Mouse (Mus musculus): ENCODE results near the gene Phldb3. TPM values are rescaled to one million over a fixed set of nuclear protein-coding genes. Genes with fewer than 3 reads are reported as not detected.

Phldb3 gene
- polyA plus RNA-seq, 1 experiment from 2014 or later: 0.17 TPM

DNA sequence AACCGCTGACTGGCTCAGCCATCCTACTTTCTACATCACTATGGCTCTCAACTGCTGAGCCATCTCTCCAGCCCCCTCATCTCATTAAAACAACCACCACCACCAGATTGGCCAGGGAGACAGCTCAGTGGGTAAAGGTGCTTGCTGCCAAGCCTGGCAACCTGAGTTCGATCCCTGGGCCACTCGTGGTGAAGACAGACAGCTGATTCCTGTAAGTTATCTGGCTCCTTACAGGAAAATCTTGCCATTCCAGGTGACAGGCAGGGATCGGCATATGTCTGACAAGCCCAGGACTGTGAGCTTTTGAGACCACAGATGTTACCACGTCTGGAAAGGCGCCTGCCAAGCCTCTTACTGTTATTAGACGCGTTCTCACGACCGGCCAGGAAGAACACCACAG, 32.8 kb upstream of the Phldb3 start:
- H3K4me1 ChIP-seq: peaks cover 10% of the 10 kb centered on the region; the same call in 1 of the 2 replicates
- WGBS: 92% methylated on average over 10 of the region's 10 CpGs
- no peak overlapping the region for H3K4me3 ChIP-seq (replicated peaks)
- ATAC-seq (replicated peaks; ENCODE audit: low FRiP score): no peak
- no peaks in the 10 kb centered on the region for H3K9me3 ChIP-seq (replicated peaks)
- no peak overlapping the region for H3K4me2 ChIP-seq
- no peaks in the 10 kb centered on the region for H3K27me3 ChIP-seq
- no peak overlapping the region for H3K9ac ChIP-seq
- H3K36me3 ChIP-seq: peaks cover 7% of the 10 kb centered on the region
- H3K27ac ChIP-seq: no peak overlapping the region

GRCm38 (mm10) chr7:24584876-24585275, 25.7 kb upstream of the Phldb3 start:
- 94% methylated on average over 6 of the region's 6 CpGs for WGBS

DNA sequence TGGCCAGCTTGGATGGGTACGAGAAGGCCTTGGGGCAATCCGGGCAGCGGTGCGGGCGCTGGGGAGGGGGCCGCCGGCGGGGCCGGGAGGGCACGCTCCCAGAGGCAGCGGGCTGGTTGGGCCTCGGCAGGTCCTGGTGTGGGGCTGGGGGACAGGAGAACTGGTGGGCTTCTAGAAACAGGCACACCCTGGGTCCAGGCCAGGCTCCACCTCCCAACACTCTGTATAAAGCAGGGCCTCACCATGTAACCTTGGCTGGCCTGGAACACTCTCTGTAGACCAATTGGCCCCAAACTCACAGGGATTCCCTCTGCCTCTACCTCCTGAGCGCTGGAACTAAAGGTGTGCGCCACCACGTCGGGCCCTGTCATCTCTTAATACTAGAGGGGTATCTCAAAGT, 24.6 kb upstream of the Phldb3 start:
- WGBS: 56% methylated on average over 14 of the region's 16 CpGs
- H3K4me1 ChIP-seq: peaks cover 21% of the 10 kb centered on the region
- peak; percentile 17; the same call in 1 of the 2 replicates for ATAC-seq (replicated peaks; ENCODE audit: low FRiP score)
- H3K27me3 ChIP-seq: peaks cover 26% of the 10 kb centered on the region
- no peak overlapping the region for H3K9ac ChIP-seq
- H3K4me2 ChIP-seq: peak overlapping the region; percentile 14; the same call in 1 of the 2 replicates
- H3K9me3 ChIP-seq (replicated peaks): 0 out of 2 replicates have a peak, but pooled peaks cover 3% of the 10 kb centered on the region
- H3K36me3 ChIP-seq: no peaks in the 10 kb centered on the region
- no peak overlapping the region for H3K4me3 ChIP-seq (replicated peaks)
- no peak overlapping the region for H3K27ac ChIP-seq

More at GRCm38 (mm10) chr7:24584876-24585275, 25.7 kb upstream of the Phldb3 start:
- H3K36me3 ChIP-seq: no peaks in the 10 kb centered on the region
- H3K4me2 ChIP-seq: no peak overlapping the region
- H3K4me3 ChIP-seq (replicated peaks): no peak overlapping the region
- H3K9ac ChIP-seq: no peak overlapping the region
- H3K27ac ChIP-seq: no peak overlapping the region
- H3K9me3 ChIP-seq (replicated peaks): 0 out of 2 replicates have a peak, but pooled peaks cover 3% of the 10 kb centered on the region
- ATAC-seq (replicated peaks; ENCODE audit: low FRiP score): no peak
- H3K4me1 ChIP-seq: peaks cover 21% of the 10 kb centered on the region
- H3K27me3 ChIP-seq: peaks cover 26% of the 10 kb centered on the region

- Histone ChIP-seq H3K9ac (no peak overlapping the region), H3K27me3 (peaks cover 26% of the 10 kb centered on the region), H3K4me1 (peaks cover 21% of the 10 kb centered on the region), H3K9me3 (replicated peaks) (0 out of 2 replicates have a peak, but pooled peaks cover 3% of the 10 kb centered on the region), H3K27ac (no peak overlapping the region), H3K4me3 (replicated peaks) (peak overlapping the region; percentile 57), H3K36me3 (no peaks in the 10 kb centered on the region), H3K4me2 (peak overlapping the region; percentile 85)
- ATAC-seq (replicated peaks; ENCODE audit: low FRiP score): peak; percentile 61
- 8% methylated on average over 8 of the region's 8 CpGs for WGBS
Measured at GRCm38 (mm10) chr7:24586828-24587227, 23.7 kb upstream of the Phldb3 start.

- no peaks in the 10 kb centered on the region for H3K36me3 ChIP-seq
- peak within 1 kb of the TSS; percentile 51; the same call in 1 of the 2 replicates for H3K27ac ChIP-seq
- 0 out of 2 replicates have a peak, but pooled peaks cover 3% of the 10 kb centered on the region for H3K9me3 ChIP-seq (replicated peaks)
- peaks cover 26% of the 10 kb centered on the region for H3K27me3 ChIP-seq
- 7% methylated on average over 30 of the region's 30 CpGs for WGBS
- peak within 1 kb of the TSS; percentile 66 for H3K9ac ChIP-seq
- ATAC-seq (replicated peaks; ENCODE audit: low FRiP score): peak; percentile 17
- peak within 1 kb of the TSS; percentile 57 for H3K4me3 ChIP-seq (replicated peaks)
- peaks cover 28% of the 10 kb centered on the region for H3K4me1 ChIP-seq
- peak within 1 kb of the TSS; percentile 85 for H3K4me2 ChIP-seq
Measured at GRCm38 (mm10) chr7:24587330-24588105, 23.0 kb upstream of the Phldb3 start, which contains the start of the genes Ethe1 and Zfp575. Ethe1 (plus strand) TSS chr7:24587543. Zfp575 (minus strand) TSS chr7:24587641.

DNA sequence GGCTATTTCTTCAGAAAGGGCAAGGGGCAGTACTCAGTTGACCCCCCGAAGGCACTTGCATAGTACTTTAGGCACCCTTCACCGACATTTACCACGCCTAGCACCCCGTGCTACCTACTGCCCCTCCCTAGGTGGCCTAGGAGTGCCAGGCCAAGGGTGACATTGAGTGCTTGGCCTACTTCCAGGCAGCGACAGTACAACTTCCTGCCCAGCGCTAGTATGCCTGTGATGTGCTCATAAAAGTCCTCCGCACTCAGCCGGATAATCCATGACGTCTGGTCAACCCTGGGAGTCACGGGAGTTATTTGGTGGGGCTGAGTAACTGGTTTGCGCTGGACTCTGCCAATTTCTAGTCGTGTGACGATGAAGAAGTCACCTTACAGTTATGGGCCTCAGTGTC, 22.2 kb upstream of the Phldb3 start:
- WGBS: 67% methylated on average over 13 of the region's 13 CpGs
- Histone ChIP-seq H3K36me3 (no peaks in the 10 kb centered on the region), H3K4me2 (no peak overlapping the region), H3K27ac (no peak overlapping the region), H3K27me3 (peaks cover 26% of the 10 kb centered on the region), H3K9ac (no peak overlapping the region), H3K9me3 (replicated peaks) (0 out of 2 replicates have a peak, but pooled peaks cover 3% of the 10 kb centered on the region), H3K4me3 (replicated peaks) (no peak overlapping the region), H3K4me1 (peaks cover 36% of the 10 kb centered on the region)
- ATAC-seq (replicated peaks; ENCODE audit: low FRiP score): no peak

DNA sequence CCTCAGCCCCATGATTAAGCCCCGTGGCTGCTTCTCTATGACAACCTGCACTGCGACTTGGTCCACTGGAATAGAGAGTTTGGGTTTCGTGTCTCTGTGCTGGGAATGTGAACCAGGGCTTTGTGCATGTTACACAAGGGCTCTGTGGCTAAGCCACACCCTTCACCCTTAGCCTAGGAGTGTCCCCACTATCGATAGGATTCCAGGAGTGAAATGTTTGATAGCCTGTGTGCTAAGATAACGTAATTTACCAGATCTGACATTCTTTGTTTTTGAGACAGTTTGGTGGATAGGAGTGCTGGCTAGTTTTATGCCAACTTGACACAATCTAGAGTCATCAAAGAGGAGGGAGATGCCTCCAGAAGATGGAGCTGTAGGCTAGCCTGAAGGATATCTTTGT, 18.8 kb upstream of the Phldb3 start:
- peak overlapping the region; percentile 75 for H3K27ac ChIP-seq

GRCm38 (mm10) chr7:24592163-24592562, 18.4 kb upstream of the Phldb3 start:
- Histone ChIP-seq H3K4me2 (no peak overlapping the region), H3K9me3 (replicated peaks) (no peaks in the 10 kb centered on the region), H3K4me3 (replicated peaks) (no peak overlapping the region), H3K4me1 (peaks cover 44% of the 10 kb centered on the region), H3K27me3 (no peaks in the 10 kb centered on the region; the same call in 1 of the 2 replicates), H3K36me3 (no peaks in the 10 kb centered on the region), H3K9ac (no peak overlapping the region), H3K27ac (peak overlapping the region; percentile 75)
- peak; percentile 68 for ATAC-seq (replicated peaks; ENCODE audit: low FRiP score)
- 40% methylated on average over 4 of the region's 4 CpGs for WGBS

More for the DNA sequence above, 18.8 kb upstream of the Phldb3 start:
- Histone ChIP-seq H3K4me2 (no peak overlapping the region), H3K36me3 (no peaks in the 10 kb centered on the region), H3K9ac (no peak overlapping the region), H3K27me3 (peaks cover 3% of the 10 kb centered on the region), H3K4me1 (peaks cover 49% of the 10 kb centered on the region), H3K9me3 (replicated peaks) (no peaks in the 10 kb centered on the region), H3K4me3 (replicated peaks) (no peak overlapping the region)
- no peak for ATAC-seq (replicated peaks; ENCODE audit: low FRiP score)
- WGBS: 64% methylated on average over 5 of the region's 5 CpGs

GRCm38 (mm10) chr7:24592781-24593180, 17.8 kb upstream of the Phldb3 start:
- Histone ChIP-seq H3K27me3 (no peaks in the 10 kb centered on the region), H3K4me3 (replicated peaks) (no peak overlapping the region), H3K4me1 (peaks cover 38% of the 10 kb centered on the region), H3K27ac (peak overlapping the region; percentile 75), H3K36me3 (no peaks in the 10 kb centered on the region), H3K4me2 (no peak overlapping the region), H3K9ac (no peak overlapping the region), H3K9me3 (replicated peaks) (no peaks in the 10 kb centered on the region)
- whole genome bisulfite sequencing: 75% methylated on average over 6 of the region's 6 CpGs
- no peak for ATAC-seq (replicated peaks; ENCODE audit: low FRiP score)

DNA sequence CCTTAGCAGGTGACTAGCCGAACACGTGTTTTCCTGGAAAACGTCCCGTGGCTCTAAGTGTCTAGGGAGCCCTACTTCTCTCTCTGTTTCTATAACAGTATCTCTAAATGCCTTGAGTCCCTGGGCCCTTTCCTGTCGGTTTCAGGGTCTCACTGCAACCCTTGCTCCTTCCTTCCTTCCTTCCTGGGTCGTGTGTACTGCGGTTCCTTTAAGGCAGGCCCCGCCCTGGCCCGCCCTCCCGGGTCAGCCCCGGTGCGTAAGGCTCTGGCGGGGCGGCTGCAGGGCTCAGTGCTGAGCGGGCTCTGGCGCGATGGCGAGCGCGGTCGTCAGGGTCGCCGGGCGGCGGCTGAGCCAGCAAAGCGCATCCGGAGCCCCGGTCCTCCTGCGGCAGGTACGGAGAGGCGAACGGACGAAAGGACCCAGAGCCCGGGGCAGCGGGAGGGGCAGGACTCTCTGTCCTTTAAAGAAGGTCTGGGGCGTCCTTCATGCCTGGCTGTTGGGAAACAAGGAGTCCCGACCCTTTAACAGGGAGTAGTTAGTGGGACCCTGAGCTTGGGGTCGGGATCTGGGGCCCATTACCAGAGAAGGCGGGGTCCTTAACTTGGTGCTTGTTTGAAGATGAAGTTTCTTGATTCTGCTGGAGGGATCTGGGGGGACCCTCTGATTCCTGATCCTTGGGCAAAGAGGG, 16.8 kb upstream of the Phldb3 start:
- H3K27ac ChIP-seq: peak overlapping the region; percentile 63; the same call in 1 of the 2 replicates

DNA sequence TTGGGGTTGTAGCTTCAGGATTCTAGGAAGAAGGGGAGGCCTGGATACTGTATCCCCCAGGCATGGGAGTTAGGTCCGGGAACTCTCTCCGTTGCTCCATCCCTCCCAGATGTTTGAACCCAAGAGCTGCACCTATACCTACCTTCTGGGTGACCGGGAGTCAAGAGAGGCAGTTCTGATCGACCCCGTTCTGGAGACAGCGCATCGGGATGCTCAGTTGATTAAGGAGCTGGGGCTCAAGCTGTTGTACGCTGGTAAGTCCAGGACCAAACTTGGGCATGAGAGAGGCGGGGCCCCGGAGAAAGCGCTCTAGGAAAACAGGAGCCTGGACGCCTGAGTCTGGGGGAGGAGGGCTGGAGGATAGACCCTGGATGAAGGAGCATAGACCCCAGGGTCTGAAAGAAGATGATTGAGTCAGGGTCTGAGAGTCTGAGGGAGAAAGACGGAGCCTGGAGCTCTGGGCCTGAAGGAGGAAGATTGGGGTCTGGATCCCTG, 16.2 kb upstream of the Phldb3 start:
- 0 out of 2 replicates have a peak, but pooled peaks have one; percentile 8 for ATAC-seq (replicated peaks; ENCODE audit: low FRiP score)
- Histone ChIP-seq H3K4me3 (replicated peaks) (peak overlapping the region; percentile 76), H3K27ac (peak overlapping the region; percentile 63; the same call in 1 of the 2 replicates), H3K4me2 (peak overlapping the region; percentile 82), H3K36me3 (no peaks in the 10 kb centered on the region), H3K27me3 (no peaks in the 10 kb centered on the region), H3K9ac (peak overlapping the region; percentile 70), H3K9me3 (replicated peaks) (no peaks in the 10 kb centered on the region), H3K4me1 (peaks cover 33% of the 10 kb centered on the region)
- 5% methylated on average over 13 of the region's 13 CpGs for WGBS

More for the DNA sequence above, 16.8 kb upstream of the Phldb3 start:
- 2% methylated on average over 39 of the region's 39 CpGs for WGBS
- H3K9ac ChIP-seq: peak overlapping the region; percentile 70
- H3K4me2 ChIP-seq: peak overlapping the region; percentile 82
- H3K9me3 ChIP-seq (replicated peaks): no peaks in the 10 kb centered on the region
- H3K4me3 ChIP-seq (replicated peaks): peak overlapping the region; percentile 76
- H3K36me3 ChIP-seq: no peaks in the 10 kb centered on the region
- H3K4me1 ChIP-seq: peaks cover 33% of the 10 kb centered on the region
- no peaks in the 10 kb centered on the region for H3K27me3 ChIP-seq
- ATAC-seq (replicated peaks; ENCODE audit: low FRiP score): peak; percentile 92

Data from kidney, embryonic 15.5 days (tissue).